Mouse (Mus musculus): ENCODE results near the gene Nfia.

Gene Nfia

DNA sequence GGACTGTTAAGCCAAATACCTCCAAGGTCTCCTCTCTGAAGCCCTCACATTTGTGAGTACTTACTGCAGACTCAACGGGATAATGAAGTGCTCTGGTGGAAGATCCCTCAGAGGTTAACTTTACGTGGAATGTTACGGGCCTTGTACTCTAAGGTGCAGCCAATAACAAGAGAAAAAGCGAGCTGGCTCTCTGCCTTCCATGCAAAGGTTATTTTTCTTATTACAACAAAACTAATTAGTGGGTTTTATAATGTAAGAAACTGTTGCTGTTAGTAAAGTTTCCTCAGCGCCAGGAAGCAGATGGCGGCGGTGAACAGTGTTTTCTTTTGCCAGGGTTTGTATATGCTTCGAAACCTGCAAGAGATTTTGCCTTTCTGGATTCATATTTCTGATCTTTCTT, 169.1 kb downstream of the Nfia start:
- no peak for DNase-seq (ENCODE audit: low read depth, low spot score)

DNA sequence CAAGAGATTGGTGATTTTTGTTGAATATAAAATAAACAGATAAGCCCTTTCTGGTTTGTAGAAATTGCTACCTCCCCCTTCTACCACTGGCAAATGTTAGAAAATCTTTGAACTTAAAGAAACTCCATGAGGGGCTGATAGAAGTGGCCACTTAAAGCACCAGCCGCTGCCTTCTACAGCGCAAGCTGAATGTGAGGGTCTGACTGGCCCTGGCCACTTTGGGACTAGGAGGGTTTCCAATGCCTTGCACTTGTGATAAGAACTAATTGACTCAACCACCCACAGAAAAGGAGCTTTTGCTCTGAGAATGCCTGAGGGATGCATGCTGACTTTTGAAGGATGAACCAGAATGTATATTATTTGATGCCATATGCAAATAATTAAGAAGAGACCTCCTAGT, 171.8 kb downstream of the Nfia start:
- no peak for DNase-seq (ENCODE audit: low read depth, low spot score)

DNA sequence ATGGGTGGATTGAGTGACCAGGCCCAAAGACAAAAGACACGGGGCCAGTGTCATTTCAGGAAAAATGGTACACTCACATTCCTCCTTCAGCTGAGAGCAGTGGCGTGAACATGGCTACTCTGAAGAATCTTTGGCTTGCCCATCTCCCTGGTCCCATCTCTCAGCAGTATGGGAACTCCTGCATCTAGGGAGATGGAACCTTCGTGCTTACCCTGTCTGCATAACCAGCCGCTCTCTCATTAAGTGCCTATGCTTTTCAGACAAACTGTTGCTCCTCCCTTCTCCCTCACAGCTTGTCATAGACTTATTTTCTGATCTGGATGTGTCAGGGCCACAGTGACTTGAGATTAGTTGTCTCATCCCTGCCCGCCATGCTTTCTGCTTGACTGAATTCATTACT, 174.9 kb downstream of the Nfia start:
- no peak for DNase-seq (ENCODE audit: low read depth, low spot score)

DNA sequence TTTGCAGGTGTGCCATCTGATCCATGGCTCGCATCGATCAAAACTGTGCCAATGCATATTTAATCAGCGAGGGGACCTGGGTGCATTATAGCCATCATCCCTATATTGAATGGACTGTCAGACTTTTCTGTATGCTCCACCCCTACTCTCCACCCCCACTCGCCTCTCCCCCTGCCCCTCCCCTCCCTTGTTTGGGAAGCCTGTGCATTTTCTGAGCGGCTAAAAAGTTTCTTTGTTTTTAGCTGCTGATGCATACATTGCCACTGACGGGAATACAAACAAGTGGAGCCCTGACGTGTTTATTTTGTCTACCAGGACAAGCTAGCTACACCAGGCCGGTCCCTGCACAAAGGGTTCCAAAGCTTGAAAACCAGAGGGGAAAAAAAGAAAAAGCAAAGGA, 175.7 kb downstream of the Nfia start:
- DNase-seq (ENCODE audit: low read depth, low spot score), result peak; percentile 3

DNA sequence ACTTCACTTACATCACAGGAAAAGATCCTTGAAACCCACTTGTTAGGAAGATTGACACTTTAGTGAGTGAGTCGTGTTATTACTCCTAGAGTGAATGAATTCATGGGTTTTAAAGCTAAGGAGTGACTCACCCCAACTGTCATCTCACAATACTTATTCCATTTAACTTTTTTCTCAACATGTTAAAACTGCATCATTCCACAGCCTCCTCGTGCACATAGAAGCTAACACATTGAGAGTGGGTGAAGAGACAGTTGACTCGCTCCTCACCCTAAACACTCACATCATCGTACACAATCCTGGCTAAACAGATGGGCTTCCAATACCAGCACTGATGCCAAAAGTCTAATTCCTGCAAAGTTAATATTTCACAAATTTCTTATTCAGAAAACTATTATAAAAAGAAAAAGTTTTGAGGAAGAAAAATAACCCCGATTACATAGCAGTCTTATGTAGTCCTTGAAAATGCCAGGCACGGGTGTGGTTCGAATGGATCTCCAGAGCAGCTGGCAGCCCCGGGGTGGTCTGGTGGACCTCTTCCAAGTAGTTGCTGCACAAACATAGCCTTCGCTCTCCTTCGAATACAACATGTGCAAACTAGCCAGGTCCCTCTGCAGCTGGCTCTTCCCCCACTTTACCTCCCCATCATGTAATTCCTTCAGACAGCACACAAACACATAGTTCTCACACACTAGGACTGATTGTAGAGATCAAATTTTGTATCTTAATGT, 178.0 kb downstream of the Nfia start:
- DNase-seq (ENCODE audit: low read depth, low spot score), result no peak

DNA sequence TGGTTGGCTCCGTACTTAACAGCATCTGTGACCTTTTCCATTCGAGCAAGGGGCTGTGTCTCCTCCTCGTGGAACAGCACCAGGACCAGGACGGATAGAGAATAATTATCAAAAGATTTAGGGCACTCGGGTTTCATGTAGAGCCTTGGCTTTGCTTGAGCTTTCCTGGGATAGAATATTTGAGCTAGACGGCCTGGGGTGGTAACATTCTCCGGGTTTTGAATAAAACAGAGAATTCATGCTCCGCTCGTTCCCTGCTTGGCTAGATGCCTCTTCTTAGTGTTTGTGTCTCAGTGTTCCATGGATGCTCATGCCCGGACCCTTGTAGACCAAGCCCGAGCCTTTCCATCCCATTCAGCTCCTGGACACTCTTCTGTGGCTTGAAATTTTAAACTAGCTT, 181.4 kb downstream of the Nfia start:
- DNase-seq (ENCODE audit: low read depth, low spot score), result no peak

DNA sequence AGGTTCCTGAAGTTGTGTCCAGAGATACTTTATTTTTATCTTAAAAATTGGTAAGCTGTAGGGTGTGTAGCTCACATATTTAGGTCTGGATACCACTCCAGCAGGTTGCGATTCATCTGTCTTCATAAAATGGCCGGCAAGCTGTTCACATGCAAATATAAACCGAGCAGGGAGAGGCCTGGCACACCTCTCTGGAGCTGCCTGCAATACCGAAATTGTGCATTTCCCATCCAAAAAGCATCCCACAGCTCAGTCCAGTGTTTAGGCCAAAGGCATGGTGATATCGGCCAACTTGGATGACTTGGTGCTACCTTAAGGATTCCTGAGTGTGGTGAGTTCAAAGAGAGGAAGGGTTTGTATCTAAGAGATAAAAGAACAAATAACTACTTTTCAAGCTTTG, 185.6 kb downstream of the Nfia start:
- DNase-seq (ENCODE audit: low read depth, low spot score), result peak; percentile 12

DNA sequence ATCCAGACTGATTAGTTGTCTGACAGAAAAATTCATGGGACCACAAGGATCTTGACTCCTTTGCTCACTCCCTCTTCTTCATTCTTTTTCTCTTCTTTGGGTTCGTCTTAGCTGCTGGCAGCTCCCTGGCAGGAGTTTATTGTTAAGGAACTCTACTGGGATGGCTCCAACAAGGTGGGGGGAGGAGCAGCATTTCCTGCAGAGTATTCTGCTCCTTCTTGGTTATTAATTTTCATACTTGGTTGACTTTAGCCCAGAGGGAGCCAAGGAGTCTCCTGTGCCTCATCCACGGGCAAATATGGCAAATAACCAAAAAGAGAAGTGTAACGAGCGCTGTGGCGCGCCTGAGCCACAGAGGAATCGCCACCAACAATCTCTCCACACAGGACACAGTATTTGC, 190.3 kb downstream of the Nfia start:
- no peak for DNase-seq (ENCODE audit: low read depth, low spot score)

DNA sequence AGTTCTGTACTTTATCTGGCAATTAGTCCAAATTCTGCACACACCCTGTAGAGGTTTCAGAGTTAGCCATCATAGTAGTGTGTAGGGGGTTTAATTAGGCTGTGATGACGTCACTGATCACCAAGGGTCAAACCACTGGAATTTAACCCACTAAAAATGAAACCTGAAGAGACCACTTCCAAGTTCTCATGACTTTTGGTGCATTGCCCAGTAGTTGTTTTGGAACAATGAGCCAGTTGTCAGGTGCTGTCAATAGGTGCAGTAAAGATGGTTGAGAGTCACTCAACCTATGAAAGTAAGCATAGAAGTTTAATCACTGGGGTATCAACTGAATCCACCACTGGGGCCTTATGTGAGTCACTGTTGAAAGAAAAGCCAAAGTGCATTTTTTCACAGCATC, 191.4 kb downstream of the Nfia start:
- no peak for DNase-seq (ENCODE audit: low read depth, low spot score)

DNA sequence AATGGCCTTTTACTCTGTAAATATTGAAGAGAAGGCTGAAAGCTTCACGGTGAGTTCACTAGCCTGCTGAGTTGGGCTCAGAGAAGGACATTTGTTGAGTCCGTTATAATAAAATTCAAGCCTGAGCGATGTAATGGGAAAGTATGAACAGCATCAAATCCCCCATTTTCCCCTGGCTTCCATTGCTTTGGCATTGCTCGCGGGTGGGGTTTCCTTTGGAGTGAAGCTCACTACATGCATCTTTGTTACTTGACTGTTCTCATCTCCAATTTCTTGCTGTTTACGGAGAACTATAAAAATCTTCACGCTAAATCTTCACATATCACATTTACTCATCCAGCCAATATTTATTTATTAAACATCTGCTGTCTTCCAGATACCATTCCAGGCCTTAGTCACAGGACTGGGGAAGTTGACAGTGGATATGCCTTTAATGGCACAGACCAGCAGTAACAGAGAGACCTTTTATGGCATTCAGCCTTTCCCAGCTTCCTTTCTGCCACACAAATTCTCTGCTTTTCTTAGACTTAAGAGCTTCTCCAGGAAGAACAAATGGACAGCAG, 196.3 kb downstream of the Nfia start:
- no peak for DNase-seq (ENCODE audit: low read depth, low spot score)

DNA sequence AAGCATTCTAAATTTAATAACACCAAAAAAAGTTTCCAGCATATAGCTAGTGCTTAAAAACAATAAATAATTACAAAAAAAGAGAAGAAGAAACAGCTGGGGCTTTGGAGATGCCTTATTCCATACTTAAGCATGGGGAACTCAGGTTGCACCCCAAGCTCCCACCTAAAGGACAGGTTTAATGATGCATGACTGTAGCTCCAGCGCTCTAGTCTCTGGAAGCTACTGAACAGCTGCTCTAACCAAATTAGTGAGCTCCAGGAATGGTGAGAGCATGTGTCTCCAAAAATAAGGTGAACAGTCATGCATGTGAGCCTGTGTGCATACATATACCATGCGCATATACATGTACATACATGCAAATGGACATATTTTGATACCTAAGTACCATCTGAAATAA, 200.5 kb downstream of the Nfia start:
- DNase-seq (ENCODE audit: low read depth, low spot score), result no peak

DNA sequence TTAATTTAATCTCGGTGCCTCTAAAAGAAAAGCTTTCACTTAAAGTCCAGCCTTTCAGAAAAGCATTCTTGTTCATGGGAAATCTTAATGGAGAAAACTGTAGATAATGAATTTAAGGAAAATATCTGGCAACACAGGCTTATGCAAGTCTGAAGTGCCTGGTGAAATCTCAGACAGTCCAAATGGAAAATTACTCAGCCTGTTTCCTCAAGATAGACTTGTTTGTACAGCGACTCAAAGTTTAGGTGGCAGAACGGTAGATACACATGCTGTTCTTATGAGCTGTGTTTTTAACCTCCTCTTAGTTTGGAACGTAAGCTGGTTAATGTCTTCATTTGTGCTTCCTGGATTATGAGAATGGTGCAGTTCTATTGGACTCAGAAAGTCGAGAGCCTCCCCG, 201.5 kb downstream of the Nfia start:
- no peak for DNase-seq (ENCODE audit: low read depth, low spot score)

DNA sequence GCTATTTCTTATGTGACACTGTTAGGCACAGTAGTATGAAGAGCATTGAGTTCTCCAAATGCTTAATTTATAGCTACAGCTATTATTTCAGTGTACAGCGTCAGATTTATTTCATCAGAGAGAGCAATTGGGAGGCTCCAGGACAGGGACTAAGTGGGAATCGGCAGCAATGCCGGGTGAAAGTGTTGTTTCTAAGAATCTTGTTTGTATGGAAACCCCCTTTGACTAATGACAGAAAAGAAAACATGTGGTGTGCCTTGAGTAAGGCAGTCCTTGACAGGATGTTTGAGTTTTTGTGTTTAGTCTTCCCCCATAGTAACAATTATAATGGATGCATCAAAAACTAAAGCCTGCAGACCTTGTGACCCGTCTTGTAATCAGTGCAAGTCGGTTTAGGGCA, 204.4 kb downstream of the Nfia start:
- no peak for DNase-seq (ENCODE audit: low read depth, low spot score)

DNA sequence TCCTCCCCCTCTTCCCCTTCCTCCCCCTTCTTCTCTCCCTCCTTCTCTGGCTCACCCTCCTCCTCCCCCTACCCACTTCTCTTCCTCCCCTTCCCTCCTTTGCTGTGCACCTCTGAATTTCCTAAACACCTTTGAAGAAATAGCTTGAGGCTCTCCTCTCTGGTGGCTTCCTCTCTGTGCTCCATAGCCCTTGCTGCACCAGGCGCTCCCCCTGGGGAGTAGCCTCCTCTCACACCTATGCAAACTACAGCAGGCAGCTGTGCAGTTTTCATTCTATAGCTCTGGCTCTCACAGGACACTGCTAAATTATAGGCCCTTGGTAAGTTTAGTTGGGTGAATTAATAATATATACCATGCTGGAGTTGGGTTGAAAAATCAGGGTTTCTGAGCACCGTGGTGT, 211.8 kb downstream of the Nfia start:
- no peak for DNase-seq (ENCODE audit: low read depth, low spot score)

DNA sequence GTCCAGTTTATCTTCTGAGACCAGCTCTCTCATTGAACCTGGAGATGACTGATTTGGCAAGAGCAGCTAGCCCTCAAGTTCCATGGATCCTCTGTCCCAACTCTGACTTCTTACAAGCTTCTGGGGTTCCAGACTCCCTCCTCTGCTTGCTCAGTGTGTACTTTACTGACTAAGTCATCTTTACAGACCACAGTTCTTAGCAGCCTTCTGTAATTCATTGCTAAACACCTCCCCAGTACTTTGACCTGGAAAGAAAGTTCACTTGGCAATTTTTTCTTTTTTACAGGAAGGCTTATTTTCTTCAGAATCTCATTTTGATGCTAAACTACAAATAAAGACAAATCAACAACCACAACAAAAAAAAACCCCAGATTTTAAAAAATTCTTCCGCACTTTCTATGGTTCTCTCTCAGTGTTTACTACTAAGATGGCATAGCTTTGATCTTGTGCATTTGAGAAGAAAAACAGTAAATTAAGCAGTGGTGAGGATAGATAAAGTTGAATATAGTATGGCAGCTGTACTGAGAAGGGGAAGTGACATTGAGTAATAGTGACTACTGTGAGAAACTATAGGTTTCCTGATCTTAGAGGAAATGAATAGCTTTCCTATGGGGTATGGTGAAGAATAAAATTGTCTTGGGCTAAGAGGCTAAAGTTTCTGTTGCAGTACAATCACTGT, 213.7 kb downstream of the Nfia start:
- DNase-seq (ENCODE audit: low read depth, low spot score), result no peak

DNA sequence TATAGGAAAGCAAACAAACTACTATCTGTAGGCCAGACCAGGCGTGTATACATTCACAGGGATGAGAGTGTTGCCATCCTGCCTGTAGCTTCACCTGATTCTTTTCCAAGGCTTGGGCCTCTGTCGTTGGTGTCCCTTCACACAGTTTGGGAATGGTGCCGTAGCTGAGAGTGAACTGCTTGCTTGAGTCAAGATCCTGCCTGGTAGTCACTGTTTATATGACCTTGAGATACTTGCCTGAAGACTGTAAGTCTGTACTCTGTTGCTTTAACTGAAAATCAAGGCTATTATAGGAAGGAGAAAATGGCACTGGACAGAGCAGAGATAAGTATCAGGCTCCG, 214.2 kb downstream of the Nfia start:
- DNase-seq (ENCODE audit: low read depth, low spot score), result no peak

DNA sequence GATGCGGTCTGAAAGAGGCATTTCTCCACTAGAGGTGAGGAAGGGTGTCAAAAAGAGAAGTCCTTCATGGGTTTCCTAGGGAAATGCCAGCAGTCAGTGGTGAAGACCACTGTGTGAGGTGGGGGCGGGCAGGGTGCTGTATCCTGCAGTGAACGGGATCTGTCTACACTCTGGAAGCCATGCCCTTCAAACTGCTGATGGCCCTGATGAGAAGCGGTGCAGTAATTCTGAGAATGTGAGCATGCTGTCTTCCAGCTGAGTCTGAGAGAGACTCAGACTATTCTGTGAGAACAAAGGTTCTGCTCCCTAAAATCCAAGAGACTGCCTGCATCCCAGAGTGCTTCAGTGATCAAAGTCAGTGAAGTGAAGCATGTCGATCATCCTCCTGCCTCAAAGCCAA, 216.2 kb downstream of the Nfia start:
- DNase-seq (ENCODE audit: low read depth, low spot score), result peak; percentile 3

DNA sequence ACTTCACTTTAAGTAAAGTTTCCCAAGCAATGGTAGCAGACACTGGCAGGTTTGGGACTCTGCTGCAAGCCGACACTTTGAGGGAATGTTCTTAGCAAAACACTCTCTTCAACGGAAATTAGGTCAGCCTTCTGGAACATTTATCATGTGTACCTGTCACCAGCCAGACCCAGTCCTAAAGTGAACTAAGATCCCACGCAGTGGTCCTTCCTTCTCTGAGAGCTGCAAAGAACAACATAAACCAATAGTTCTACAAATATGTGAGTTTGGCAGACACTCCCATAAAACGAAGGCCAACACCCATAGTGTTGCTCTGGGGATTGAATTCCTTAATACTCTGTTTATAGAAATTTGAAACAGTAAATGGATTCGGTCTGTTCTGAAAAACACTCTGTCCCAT, 217.9 kb downstream of the Nfia start:
- no peak for DNase-seq (ENCODE audit: low read depth, low spot score)

DNA sequence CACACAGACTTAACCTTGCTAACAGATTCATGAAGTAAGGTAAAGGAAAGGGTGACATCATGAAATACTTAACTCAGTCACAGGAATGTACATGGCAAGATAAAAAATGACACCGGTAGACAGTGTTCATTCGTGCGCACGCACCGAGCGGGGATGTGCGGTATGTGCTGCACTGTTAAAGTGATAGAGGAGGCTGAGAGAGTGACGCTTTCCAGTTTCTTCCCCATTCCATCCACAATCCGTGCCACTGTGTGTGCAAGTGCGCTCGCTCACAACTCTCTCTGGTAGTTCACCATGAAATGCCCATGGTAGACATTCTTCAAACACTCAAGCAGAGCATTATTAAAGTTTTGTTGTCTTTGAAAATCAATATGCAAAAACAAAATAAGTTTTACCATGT, 218.9 kb downstream of the Nfia start:
- DNase-seq (ENCODE audit: low read depth, low spot score), result no peak

DNA sequence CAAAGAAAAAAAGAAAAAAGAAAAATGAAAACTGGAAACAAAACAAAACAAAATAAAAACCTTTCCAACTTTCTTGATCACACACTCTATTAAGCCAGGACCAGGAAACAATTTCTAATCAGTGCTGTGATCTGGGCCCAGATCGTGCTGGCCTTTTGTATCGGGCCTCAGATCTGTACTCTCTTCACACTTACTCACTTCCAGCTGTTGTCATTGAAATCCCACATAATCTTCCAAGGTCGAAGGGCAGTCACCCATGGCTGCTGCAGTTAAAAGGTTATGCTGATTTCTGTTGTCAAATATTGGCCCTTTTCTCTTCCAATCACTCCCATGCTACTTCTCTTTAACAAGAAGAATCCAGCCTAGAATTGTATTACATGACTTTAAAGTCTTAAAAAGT, 219.3 kb downstream of the Nfia start:
- DNase-seq (ENCODE audit: low read depth, low spot score), result peak; percentile 3

DNA sequence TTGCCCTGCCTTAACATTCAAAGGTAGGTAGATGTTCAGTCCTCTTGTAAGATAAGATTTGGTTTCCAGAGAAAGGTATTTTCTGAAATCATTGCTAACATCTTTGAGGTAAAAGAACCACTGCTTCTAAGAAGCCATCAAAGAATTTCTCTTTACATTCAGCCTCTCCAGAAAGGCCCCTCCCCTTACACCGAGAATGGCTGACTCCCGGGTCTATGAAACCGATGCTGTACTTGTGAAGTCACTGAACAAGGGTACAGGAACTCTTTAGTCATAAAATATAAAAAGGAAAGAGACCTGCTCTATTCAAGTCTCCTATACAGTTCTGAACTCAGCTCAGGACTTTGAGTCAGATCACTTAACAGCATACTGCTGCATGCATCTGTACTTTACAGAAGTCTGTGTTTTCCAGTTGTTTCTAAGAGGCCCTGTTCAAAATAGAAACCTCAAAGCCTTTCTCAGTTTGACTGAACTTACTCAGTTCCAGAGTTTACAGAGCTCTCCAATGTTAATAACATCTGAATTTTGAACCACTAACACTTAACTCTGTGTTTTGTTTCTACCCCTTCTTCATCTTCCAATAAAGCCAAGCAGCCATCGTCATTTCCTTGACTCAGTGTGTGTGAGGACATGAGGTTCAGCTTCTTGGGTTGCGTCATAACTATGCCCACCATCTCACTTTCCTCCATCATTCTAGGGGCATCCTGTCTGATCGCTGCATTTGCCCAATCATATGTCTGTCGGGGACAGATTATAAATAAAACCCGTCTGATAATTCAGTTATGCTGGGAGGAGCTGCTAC, 223.6 kb downstream of the Nfia start:
- no peak for DNase-seq (ENCODE audit: low read depth, low spot score)

DNA sequence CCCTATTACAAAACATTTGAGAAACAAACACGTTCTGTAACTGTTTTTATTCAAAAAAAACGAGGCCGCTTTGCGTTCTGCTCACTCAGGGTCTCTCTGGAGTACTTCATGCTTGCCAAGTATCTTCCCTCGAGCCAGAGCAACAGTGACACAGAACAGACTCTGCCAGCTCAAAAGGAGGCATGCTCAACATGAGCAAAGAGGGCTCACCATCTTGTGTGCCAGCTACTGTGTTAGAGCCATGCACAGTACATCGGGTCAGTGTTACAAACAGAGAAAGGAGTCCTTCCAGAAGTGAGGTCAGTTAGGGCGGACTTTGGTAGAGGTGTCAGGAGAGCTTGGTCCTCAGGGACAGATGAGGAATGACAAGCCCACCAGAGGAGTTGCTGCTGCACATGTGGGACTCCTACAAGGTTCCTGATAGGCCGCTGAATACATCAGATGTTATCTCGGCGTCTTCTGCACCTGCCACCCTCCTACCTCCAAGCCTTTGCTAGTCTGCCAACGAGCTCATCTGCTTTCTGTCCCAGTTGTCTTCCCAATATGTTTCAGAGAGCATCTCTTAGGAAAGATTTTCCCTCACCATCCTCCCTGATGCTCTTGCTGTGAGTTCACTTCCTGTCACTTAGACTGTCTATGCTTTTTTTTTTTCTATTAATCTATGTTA, 224.8 kb downstream of the Nfia start:
- DNase-seq (ENCODE audit: low read depth, low spot score), result no peak
